Mouse (Mus musculus) G1E (cell line): Measurements from ENCODE around the gene Tppp. TPM values are rescaled to one million over a fixed set of nuclear protein-coding genes. Genes with fewer than 3 reads are reported as not detected.

Experiments used
- ATAC-seq: 2 replicates; pipeline ENCODE4 v1.8.0; 2016; ENCODE audit warnings: mild to moderate bottlenecking; ENCODE audit not compliant: insufficient number of reproducible peaks, poor library complexity, low FRiP score, severe bottlenecking; ENCODE audit errors: extremely low read depth
- DNase-seq: peaks from one replicate; pipeline ENCODE4 v3.0.0; 2012; ENCODE audit warnings: low spot score
- H3K27me3 ChIP-seq: 2 replicates; pipeline ENCODE4 v1.6.1; 2012; ENCODE audit warnings: mild to moderate bottlenecking, low read length, inconsistent platforms; ENCODE audit not compliant: insufficient read depth
- H3K36me3 ChIP-seq: replicated peaks from 2 replicates; pipeline ENCODE3; 2012; ENCODE audit warnings: mild to moderate bottlenecking, inconsistent platforms
- H3K4me1 ChIP-seq: 2 replicates; pipeline ENCODE4 v1.6.1; 2012; ENCODE audit warnings: low read depth, low read length, inconsistent platforms, mixed read lengths; ENCODE audit not compliant: insufficient read depth
- H3K4me3 ChIP-seq: 2 replicates; pipeline ENCODE4 v1.5.1; 2012; ENCODE audit warnings: low read depth, mild to moderate bottlenecking, inconsistent platforms, low read length, moderate library complexity, mixed read lengths
- H3K9me3 ChIP-seq: replicated peaks from 2 replicates; pipeline ENCODE4 v1.6.1; 2012; ENCODE audit warnings: inconsistent platforms
- CTCF ChIP-seq: IDR thresholded peaks from 2 replicates; pipeline ENCODE4 v1.5.1; 2012; ENCODE audit warnings: low read depth, low read length, inconsistent platforms, mixed read lengths
- GATA1 ChIP-seq: IDR thresholded peaks from 2 replicates; pipeline ENCODE4 v1.6.1; 2012; ENCODE audit warnings: borderline replicate concordance, low read length, inconsistent platforms, mixed read lengths
- GATA2 ChIP-seq: IDR thresholded peaks from 2 replicates; pipeline ENCODE4 v1.6.1; 2012; ENCODE audit warnings: low read depth, low read length, inconsistent platforms, borderline replicate concordance
- POLR2AphosphoS5 ChIP-seq: IDR thresholded peaks from 2 replicates; pipeline ENCODE4 v1.6.1; 2012; ENCODE audit warnings: low read depth, low read length, inconsistent platforms; ENCODE audit not compliant: insufficient replicate concordance
- TAL1 ChIP-seq: conservative IDR thresholded peaks from 2 replicates; pipeline ENCODE4 v1.6.1; 2012; ENCODE audit warnings: low read depth, low read length, inconsistent platforms, mixed read lengths
- polyA plus RNA-seq: library from polyadenylated mRNA; stranded (reverse); fragments of >175 nt; gene quantifications from 2 replicates; pipeline ENCODE4 v1.2.3, GENCODE M21; 2012
- total RNA-seq, 2 experiments: library from RNA; stranded (forward) in 1 of 2; stranded (reverse) in 1 of 2; fragments of 200-1000 nt in 1 of 2; fragments of >200 nt in 1 of 2; fragmentation: Nextera tagmentation in 1 of 2; gene quantifications; 2 replicates each; pipeline ENCODE4 v1.2.3; 2014 to 2017

The Tppp gene
- total and polyA plus RNA-seq, 3 experiments = 0.16 TPM; not detected in 2

DNA sequence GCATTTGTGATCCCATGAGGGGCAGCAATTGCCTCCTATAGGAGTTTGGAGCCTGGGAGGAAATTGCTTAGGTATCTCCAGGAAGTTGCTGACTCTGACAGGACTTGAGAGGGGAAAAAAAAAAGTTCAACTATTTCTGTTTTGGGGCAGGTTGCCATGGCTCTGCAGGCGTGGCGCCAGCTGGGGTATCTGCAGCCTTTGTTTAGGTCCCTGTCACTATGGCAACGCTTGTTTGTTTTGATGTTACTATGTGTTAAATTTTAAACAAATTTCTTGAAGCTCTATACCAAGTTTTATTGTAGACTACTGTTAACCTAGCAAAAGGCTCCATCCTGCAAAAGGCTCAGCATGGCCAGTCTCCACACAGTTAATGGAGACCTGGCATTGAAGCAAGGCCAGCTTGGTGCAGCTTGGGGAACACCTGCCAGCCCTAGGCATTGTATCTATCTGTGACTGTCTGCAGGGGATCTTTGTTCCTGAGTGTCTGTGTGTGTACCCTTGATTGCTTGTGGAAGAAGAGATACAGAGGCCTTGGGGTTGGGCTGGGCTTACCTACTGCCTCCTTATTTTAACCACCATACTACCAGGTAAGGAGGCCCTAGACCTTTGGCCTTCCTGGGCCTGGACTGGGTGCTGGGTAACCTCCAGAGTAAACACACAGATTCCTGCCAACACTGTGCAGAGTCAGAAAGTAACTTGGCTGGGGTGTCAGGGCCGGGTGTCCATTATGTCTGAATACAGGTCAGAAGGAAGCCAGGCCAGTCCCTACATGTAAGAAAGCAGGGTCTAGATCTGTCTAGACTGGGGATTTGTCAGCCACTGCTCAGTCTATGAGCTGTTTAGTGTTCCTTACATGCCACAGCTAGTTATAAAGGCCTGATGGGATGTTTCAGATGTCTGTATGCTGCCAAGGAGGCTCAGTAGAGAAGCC is 16.2 kb downstream of the Tppp start:
- no peak overlapping the region for H3K4me3 ChIP-seq
- TF ChIP-seq GATA1 (no peak), GATA2 (no peak), CTCF (no peak), TAL1 (no peak), POLR2AphosphoS5 (no peak)
- no peaks in the 10 kb centered on the region for H3K4me1 ChIP-seq
- DNase-seq = no peak
- no peak for ATAC-seq
- H3K9me3 ChIP-seq = no peaks in the 10 kb centered on the region
- peaks cover 28% of the 10 kb centered on the region for H3K27me3 ChIP-seq
- no peaks in the 10 kb centered on the region for H3K36me3 ChIP-seq

DNA sequence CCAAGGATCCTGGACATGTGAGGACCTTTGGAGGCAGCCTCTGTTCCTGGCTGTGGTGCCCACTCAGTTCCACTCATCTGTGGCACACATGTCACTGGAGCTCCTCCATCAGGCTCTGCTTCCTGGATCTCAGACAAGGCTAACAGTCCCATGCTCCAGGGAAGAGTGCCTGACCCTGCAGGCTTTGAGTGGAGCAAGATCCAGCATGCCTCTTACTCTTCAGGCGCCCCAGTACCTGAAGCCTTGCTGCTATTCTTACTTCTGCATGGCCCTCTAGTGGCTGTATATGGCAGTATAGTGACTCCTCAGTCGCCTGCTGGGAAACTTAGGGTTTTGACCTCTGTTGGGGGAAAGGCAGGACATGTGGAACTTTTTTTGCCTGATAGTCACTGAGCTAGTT is 17.0 kb downstream of the Tppp start:
- peak; percentile 40; the same call in 1 of the 2 replicates for ATAC-seq
- H3K36me3 ChIP-seq = no peaks in the 10 kb centered on the region
- peak; percentile 7 for DNase-seq
- no peaks in the 10 kb centered on the region for H3K9me3 ChIP-seq
- no peak for TF ChIP-seq GATA1
- no peak for TF ChIP-seq GATA2
- TF ChIP-seq POLR2AphosphoS5 = no peak
- TF ChIP-seq CTCF = 0 out of 2 replicates have a peak, but pooled peaks have one; percentile 27
- no peaks in the 10 kb centered on the region; the same call in 1 of the 2 replicates for H3K4me1 ChIP-seq
- H3K27me3 ChIP-seq = peaks cover 25% of the 10 kb centered on the region
- no peak overlapping the region for H3K4me3 ChIP-seq

DNA sequence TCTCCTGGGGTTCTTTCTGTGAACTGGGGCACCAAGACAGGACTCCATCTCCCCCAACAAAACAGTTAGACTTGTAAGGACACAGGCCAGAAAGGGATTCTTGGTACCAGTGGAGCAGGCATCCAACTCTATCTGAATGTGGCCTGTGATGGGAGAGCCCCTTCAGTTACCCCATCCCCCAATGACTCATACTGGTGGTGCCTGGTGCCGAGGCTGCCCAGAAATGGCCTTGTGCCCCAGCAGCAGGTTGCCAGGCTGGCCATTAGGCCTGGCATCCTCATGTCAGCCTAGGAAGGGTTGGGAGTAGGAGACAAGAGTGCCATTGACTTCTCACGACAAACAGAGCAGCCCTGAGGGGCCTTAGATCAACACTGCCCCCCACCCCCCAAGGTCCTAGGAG is 18.9 kb downstream of the Tppp start:
- TF ChIP-seq POLR2AphosphoS5 (no peak), GATA1 (no peak), CTCF (no peak), TAL1 (no peak), GATA2 (no peak)
- ATAC-seq (no peak), DNase-seq (no peak)
- Histone ChIP-seq H3K9me3 (no peaks in the 10 kb centered on the region), H3K36me3 (no peaks in the 10 kb centered on the region), H3K4me3 (no peak overlapping the region), H3K27me3 (peaks cover 17% of the 10 kb centered on the region), H3K4me1 (no peaks in the 10 kb centered on the region; the same call in 1 of the 2 replicates)

DNA sequence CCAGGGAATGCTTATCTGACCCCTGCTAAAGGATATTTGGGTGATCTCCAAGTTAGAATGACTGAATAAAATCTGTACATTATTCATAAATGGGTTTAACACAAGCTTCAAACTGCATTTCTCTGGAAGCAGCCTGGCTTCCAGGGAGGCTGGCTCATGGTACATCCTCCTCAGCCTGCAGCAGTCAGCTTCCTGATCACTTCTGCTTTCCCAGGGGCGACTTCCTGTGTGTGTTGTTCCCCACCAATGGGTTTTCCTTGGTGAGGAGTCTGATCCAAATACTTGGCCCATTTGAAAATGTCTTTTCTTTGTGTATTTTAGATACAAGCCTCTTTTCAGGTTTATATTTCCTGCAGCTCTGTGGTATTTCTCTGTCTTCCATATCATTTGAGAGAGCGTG is 19.8 kb downstream of the Tppp start:
- Histone ChIP-seq H3K27me3 (peaks cover 9% of the 10 kb centered on the region; the same call in 1 of the 2 replicates), H3K4me1 (no peaks in the 10 kb centered on the region; the same call in 1 of the 2 replicates), H3K36me3 (no peaks in the 10 kb centered on the region), H3K4me3 (no peak overlapping the region), H3K9me3 (no peaks in the 10 kb centered on the region)
- DNase-seq (no peak), ATAC-seq (no peak)
- no peak for TF ChIP-seq GATA1
- no peak for TF ChIP-seq CTCF
- TF ChIP-seq GATA2 = no peak
- no peak for TF ChIP-seq TAL1
- TF ChIP-seq POLR2AphosphoS5 = no peak

DNA sequence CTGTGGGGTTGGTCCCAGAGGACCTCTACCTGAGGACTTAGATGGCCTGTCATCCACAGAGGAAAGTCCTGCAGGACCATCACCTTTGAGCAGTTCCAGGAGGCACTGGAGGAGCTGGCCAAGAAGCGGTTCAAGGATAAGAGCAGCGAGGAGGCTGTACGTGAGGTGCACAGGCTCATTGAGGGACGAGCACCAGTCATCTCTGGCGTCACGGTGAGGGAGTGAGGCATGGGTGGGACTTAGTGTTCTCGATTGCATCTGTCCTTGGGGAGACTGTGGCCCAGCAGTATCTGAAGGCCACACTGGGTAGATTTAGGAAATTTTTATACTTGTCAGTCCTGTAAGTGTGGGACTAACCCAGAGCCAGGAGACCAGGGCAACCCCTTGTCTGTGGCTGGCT is 21.5 kb downstream of the Tppp start:
- no peak overlapping the region for H3K4me3 ChIP-seq
- TF ChIP-seq TAL1 (no peak), GATA1 (no peak), POLR2AphosphoS5 (no peak), GATA2 (no peak), CTCF (no peak)
- no peak for ATAC-seq

DNA sequence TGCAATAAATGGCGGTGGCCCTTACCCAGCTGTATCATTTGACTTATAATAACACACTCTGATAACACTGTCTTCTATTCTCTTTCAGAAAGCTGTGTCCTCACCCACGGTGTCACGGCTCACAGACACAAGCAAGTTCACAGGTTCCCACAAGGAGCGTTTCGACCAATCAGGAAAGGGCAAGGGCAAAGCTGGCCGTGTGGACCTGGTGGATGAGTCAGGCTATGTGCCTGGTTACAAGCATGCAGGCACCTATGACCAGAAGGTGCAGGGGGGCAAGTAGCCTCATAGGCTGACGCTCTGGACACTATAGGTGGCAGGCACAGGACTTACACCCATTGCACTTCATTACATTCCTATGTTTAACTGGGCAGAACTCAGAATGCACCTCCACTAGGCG is 21.9 kb downstream of the Tppp start:
- DNase-seq (no peak), ATAC-seq (no peak)
- H3K4me1 ChIP-seq = no peaks in the 10 kb centered on the region; the same call in 1 of the 2 replicates
- H3K9me3 ChIP-seq = no peaks in the 10 kb centered on the region
- no peak overlapping the region for H3K4me3 ChIP-seq
- TF ChIP-seq POLR2AphosphoS5 (no peak), CTCF (no peak), GATA1 (no peak), GATA2 (no peak), TAL1 (no peak)
- 0 out of 2 replicates have a peak, but pooled peaks cover 3% of the 10 kb centered on the region for H3K27me3 ChIP-seq
- H3K36me3 ChIP-seq = peaks cover 5% of the 10 kb centered on the region

More for the DNA sequence above, 21.5 kb downstream of the Tppp start:
- Histone ChIP-seq H3K4me1 (no peaks in the 10 kb centered on the region; the same call in 1 of the 2 replicates), H3K36me3 (peaks cover 3% of the 10 kb centered on the region), H3K27me3 (0 out of 2 replicates have a peak, but pooled peaks cover 3% of the 10 kb centered on the region), H3K9me3 (no peaks in the 10 kb centered on the region)
- DNase-seq = no peak
